Mouse (Mus musculus) adrenal gland, postnatal 0 days (tissue): ENCODE data around the gene Anapc15. TPM values are rescaled to one million over a fixed set of nuclear protein-coding genes. Genes with fewer than 3 reads are reported as not detected.

ENCODE experiments used
- microRNA-seq: library from miRNA; unstranded; fragments of <30 nt; microRNA quantifications from one replicate; pipeline ENCODE4, GENCODE M21; 2016; ENCODE audit warnings: borderline replicate concordance; ENCODE audit not compliant: insufficient number of aligned reads
- polyA plus RNA-seq: library from polyadenylated mRNA; unstranded; fragments of >200 nt; fragmentation: Nextera tagmentation; extraction: Ambion mirVana; gene quantifications from 2 replicates; pipeline ENCODE4 v1.2.1, GENCODE M21; 2015

Gene Anapc15
- polyA plus RNA-seq: 30.2 and 36.9 TPM in 2 replicates

DNA sequence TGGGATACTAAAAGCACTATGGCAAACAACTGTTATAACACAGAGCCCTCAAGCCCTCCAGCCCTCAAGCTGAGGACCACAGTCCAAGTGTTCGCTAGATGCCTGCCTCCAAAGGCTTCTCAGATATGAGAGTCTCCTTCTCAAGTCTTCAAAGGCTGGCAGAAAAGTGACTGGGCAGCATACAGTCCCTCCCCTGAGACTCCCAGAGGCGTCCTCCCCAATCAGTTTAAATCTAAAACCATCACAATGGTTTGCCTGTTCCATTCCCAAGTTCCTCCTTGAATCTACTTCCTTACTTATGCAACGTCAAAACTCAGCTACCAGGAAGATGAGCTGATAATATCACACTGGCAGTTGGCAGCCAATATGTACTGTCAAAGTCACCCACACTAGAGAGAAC, at the start of gene Anapc15:
TSS of gene Anapc15 (plus strand) at position 301 of the 400 bp plus-strand sequence.

DNA sequence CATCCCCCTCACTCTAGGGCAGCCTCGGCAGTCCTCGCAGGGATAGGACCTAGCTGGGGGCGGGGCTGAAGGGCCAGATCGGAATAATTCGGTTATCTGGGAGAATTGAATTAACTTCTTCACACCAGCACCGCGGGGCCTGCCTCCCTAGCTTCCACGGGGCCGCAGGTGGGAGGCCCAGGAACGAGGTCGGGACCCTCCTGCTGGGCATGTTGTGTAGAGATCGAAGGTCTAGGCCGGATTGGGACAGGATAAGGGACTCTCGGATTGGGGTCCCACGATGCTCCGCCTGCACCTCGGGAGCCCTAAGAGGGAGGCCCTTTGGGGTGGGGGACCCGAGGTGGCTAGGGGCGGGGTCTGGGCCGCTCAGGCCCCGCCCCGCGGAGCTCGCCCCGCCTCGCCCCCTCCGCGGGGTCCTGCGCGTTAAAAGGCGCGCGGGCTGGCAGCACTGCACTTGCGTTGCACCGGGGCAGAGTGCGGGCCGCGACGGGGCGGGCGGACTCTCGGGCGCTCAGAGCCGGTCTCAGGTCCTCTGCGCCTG, 45.6 kb upstream of the Anapc15 start, which contains the start of gene Phox2a:
TSS of gene Phox2a (plus strand) at position 453 of the 541 bp plus-strand sequence.

DNA sequence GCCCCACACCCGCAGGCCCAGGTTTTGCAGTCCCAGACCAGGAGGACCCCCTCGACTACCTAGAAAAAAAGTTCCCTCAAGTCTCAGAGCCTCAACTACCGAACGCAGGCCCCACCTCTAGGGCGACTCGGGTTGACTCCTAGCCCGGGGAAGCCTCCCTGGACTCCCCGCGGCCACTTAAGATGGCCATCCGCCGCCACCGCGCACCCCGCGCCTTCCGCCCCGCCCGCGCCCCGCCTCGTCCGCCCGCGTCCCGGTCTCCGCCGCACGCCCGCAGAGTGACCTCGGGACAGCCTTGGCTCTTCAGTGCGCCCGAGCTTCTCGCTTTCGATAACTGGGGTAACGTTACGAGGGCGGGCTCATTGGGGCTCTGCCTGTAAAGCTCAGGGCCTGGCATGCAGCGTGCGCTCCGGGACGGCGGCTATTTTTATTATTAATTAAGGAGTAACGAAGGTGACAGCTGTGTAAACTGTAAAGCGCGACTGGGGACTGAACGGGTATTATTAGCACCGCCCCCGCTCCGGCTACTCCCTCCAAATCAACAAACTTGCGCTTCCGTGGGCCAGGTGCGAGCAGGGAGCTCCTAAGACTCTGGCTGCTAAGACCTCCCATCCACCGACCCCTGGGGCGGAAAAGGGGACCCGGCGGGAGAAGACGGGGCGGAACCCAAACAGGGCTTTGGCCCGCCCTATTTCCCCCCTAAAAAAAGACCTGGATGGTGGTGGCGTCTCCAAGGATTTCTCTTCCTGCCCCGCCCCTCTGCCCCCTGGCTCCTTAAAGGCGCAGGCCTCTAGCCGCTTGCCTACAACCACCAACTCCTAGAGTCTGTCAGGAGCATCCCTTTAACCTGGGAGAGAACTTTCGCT, 25.7 kb upstream of the Anapc15 start, which contains the start of gene Inppl1:
TSS of gene Inppl1 (minus strand) at position 624 of the 866 bp plus-strand sequence.

DNA sequence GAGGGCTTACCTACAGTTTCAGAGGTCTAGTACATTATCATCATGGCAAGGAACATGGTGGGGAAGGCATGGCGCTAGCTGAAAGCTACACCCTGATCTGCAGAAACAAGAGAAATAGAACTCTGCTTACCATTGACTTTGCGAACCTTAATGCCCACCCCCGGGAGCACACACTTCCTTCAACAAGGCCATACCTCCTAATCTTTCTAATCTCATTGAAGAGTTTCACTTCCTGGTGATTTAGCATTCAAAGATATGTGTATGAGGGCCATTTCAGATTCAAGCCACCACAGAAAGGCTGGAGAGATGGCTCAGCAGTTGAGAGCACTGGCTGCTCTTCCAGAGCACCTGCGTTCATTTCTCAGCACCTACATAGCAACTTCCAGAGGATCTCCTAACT, 6.4 kb upstream of the Anapc15 start, which contains the start of gene Folr2:
TSS of gene Folr2 (minus strand) at position 101 of the 400 bp plus-strand sequence.

DNA sequence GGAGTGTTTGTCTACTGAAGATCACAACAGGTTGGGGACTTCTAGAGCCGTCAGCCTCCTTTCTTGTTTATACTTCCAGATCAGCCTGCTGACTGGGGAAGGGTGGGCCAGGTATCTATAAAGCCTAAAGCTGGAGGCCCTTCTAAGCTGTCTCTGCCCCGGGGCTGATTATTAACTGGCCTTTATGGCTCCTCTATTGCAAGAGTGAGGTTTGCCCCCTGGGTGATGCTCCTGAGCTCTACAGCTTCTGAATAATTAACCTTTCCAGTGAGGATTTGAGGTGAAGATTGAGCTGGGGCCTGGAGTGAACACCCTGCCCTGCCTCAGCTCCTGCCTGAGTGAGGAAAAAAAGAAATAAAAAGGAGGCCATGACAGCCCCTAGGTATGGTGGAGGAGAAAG, 7.1 kb downstream of the Anapc15 start, which contains the start of gene Folr1:
TSS of gene Folr1 (minus strand) at position 160 of the 400 bp plus-strand sequence.

DNA sequence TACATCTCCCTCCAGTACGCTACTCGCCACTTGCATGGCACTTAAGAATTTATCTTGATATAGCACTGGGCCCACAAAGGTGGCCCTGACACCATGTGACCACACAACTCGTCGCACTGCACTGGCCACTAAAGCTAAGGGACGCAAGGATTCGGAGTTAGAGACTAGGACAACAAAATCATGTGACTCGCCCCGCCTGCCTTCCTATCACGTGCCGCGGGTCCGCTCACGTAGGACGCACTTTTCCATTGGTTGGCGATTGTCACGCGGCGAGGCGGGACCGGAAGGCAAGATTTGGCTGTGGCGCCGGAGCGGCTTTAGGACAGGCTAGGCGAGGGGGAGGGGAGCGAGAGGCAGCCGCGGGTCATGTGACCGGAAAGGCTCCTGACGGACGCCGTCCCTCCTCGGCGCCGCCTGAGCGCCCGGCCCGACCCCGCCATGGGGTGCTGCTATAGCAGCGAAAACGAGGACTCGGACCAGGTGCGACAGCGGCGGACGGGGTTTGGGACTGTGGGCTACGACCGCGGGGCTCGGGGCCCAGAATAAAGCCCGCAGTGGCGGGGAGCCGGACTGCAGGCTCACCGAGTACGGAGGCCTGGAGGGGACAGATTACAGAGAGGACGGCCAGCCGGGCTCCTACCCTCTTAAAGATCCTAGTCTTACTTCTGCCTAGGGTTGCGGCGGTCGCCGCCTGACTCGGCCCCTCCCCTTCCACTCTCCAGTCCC, 42.2 kb downstream of the Anapc15 start, which contains the start of gene Lamtor1:
TSS of gene Lamtor1 (plus strand) at position 344 of the 726 bp plus-strand sequence.

DNA sequence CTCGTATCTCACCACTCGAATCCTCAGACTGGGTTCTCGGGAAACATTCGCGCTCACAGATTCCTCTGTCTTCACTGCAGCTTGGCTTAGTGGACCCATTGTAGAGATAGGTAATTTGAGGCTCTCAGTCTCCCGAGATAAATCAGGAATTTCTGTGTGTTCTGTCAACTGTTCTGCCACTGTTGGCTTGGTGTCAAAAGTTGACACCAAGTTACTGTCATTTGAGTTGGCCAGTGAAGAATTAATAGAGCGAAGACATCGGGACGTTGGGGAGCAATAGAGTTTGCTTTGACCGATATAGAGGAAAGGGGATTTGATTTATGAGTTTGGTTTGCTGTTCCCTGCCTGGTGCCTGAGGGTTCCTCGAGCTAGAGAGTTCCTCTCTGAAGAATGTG, 42.8 kb downstream of the Anapc15 start, which contains the start of gene Tomt:
TSS of gene Tomt (minus strand) at position 73 of the 395 bp plus-strand sequence.

DNA sequence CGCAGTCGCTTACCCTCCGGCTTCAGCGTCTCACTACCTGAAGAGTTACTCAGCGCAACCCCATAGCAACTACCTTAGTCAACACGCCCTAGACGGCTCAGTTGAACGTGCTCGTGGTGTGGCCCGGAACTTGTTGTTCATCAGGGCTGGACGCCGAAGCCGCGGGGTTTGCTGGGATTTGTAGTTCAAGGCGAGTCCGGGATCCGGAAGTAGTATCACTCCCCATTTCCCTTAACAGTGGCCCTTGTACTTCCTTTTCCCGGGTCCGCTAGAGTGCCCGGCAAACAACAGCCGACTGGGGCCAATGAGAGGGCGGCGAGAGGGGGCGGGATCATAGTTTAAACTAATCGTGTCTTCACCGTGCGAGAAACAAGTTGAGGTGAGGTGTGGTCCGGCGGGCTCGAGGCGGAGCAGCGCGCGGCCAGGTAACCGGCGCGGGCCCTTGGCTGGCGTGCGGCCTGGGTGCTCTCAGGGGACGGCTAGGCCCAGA, 70.3 kb downstream of the Anapc15 start, which contains the start of the genes Lrrc51 and Numa1:
TSS of gene Lrrc51 (minus strand) at position 145 of the 490 bp plus-strand sequence.
TSS of gene Numa1 (plus strand) at position 361 of the 490 bp plus-strand sequence.

Small RNA genes lying within 50 kb of the gene (microRNA-seq; reads per million reads assigned to microRNA genes)
- gene Gm22655: not detected

Other genes starting within 250 kb of the Anapc15 start
- gene Clpb, start 200.1 kb upstream of the Anapc15 start, polyA plus RNA-seq: 29.5 and 46.7 TPM in 2 replicates
- gene Phox2a, start 45.4 kb upstream of the Anapc15 start, polyA plus RNA-seq: 37.8 and 71.4 TPM in 2 replicates
- 20.2 and 33.4 TPM in 2 replicates for gene Inppl1, start 25.5 kb upstream of the Anapc15 start, polyA plus RNA-seq
- 9.9 and 11.1 TPM in 2 replicates for gene Folr2, start 6.5 kb upstream of the Anapc15 start, polyA plus RNA-seq
- gene Folr1, start 7.1 kb downstream of the Anapc15 start, polyA plus RNA-seq: 8.2 and 12.2 TPM in 2 replicates
- 118 and 135 TPM in 2 replicates for gene Lamtor1, start 42.2 kb downstream of the Anapc15 start, polyA plus RNA-seq
- 0.08 TPM in 1 of 2 replicates, not detected in the other for gene Tomt, start 42.6 kb downstream of the Anapc15 start, polyA plus RNA-seq
- 14.3 and 19.7 TPM in 2 replicates for gene Lrrc51, start 70.2 kb downstream of the Anapc15 start, polyA plus RNA-seq
- gene Numa1, start 70.4 kb downstream of the Anapc15 start, polyA plus RNA-seq: 30.6 and 40.0 TPM in 2 replicates
- 7.5 and 13.6 TPM in 2 replicates for gene Il18bp, start 155.0 kb downstream of the Anapc15 start, polyA plus RNA-seq
- 14.0 and 15.6 TPM in 2 replicates for gene Rnf121, start 201.8 kb downstream of the Anapc15 start, polyA plus RNA-seq
- gene Xndc1, start 201.8 kb downstream of the Anapc15 start, polyA plus RNA-seq: 8.7 and 12.5 TPM in 2 replicates
- 0.35 TPM in 2 replicates for gene Xntrpc, start 202.0 kb downstream of the Anapc15 start, polyA plus RNA-seq
- gene Trpc2, start 219.4 kb downstream of the Anapc15 start, polyA plus RNA-seq: not detected in 2 replicates
- gene Art1, start 238.0 kb downstream of the Anapc15 start, polyA plus RNA-seq: 2.0 and 2.4 TPM in 2 replicates
- 1.1 and 1.7 TPM in 2 replicates for gene Art5, start 245.8 kb downstream of the Anapc15 start, polyA plus RNA-seq